Mouse (Mus musculus) common myeloid progenitor, adult 5-6 weeks (primary cell): ENCODE data around the gene Cd300a. TPM values are rescaled to one million over a fixed set of nuclear protein-coding genes. Genes with fewer than 3 reads are reported as not detected.
"Not testable (repeated sequence)": the region's sequence is repeated elsewhere in the genome, so short reads cannot be mapped to it uniquely, and the experiment has no call there.

Source experiments
- ATAC-seq: replicated peaks from 2 replicates; pipeline ENCODE4 v1.8.0; 2016; ENCODE audit warnings: low read depth, mild to moderate bottlenecking, moderate TSS enrichment, inconsistent platforms; ENCODE audit not compliant: poor library complexity, severe bottlenecking
- total RNA-seq: library from RNA; stranded (forward); fragments of 200-1000, 187-1606 nt; gene quantifications from 2 replicates; pipeline ENCODE4 v1.2.3, GENCODE M21; 2017

Cd300a gene
- total RNA-seq, 1 experiment from 2014 or later, result 24.8 TPM

DNA sequence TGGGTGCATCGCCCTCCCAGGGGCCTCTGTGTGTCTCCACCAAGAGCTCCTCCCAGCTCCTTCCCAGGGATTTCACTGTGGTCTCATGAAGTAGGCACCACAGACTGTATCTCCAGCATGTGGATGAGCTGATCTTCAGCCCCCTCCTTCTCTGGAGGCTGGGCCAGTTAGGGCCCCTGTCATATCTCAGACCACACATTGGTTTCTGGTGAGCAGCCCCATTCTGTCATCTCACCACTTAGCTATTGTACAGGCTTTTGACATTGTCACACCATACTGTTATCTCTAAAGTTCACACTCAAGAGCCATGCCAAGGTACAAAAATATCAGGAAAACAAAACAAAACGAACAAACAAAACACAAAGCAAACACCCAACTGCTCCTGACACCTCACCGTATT lies 6.2 kb downstream of the Cd300a start:
- ATAC-seq, result peak; percentile 80

DNA sequence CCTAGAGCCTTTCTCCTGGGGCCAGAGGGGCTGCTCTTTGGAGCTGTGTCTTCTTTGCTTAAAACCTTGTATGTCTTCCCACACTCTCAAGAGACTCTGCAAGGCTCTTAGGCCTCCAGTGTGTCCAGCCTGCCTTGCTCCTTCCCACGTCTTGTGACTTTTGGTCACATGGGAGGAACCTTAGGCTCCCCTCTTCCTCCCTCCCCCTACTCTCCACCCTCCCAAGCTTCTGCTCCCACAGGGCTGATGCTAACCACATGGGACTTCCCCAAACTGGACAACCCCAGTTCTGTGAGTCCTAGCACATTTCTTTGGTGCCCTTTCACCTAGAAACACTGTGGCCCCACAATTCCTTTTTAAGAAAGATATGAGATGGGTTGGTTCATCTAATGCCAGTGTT lies 8.2 kb downstream of the Cd300a start:
- peak; percentile 79 for ATAC-seq

DNA sequence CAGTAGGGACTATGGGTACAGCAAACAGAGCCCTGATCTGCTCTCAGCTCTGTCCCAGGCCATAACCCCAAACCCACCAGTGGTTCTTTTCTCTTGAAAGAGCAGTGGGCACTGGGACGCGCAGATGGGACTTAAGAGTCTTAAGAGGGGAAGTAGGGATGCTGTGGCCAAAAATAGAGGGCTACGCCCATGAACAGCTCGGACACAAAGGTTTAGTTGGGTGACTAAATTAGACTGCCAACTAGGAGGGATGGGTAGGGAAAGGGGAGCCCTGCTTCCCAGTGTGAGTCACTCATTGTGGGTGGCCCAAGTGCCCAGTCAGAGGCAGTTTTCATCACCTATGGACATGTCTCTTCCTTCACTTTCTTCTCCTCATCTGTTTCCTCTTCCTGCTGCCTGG lies 13.4 kb downstream of the Cd300a start:
- ATAC-seq, result no peak

DNA sequence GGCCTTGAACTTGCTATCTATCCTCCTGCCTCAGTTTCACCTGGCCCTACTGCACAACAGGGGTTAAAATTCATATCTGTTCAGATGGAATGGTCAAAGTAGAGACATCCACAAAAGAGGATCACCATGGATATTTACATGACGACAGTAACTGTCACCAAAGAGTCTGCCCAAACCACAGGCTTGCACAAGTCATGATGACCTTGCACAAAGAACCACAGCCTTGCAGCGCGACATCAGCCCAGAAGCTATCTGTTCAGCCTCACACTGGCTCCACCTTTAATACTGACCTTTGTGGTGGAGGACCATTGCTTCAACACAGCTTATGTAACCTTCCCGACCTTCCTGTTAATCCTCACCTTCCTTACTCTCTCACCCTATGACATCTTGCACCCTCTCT lies 17.7 kb downstream of the Cd300a start:
- ATAC-seq, result peak; percentile 95

DNA sequence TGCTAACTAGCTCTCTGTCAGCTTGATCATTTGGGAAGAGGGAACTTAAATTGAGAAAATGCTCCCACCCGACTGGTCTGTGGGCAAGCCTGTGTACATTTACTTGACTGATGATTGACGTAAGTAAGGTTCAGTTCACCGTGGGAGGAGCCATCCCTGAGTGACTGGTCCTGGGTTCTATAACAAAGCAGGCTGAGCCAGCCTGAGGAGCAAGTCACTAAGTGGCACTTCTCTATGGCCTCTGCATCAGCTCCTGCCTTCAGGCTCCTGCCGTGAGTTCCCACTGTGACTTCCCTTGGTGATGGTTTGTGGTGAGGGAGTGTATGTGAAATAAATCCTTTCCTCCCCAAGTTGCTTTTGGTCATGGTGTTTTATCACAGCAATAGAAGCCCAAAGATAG lies 18.2 kb downstream of the Cd300a start:
- 0 out of 2 replicates have a peak, but pooled peaks have one; percentile 4 for ATAC-seq

DNA sequence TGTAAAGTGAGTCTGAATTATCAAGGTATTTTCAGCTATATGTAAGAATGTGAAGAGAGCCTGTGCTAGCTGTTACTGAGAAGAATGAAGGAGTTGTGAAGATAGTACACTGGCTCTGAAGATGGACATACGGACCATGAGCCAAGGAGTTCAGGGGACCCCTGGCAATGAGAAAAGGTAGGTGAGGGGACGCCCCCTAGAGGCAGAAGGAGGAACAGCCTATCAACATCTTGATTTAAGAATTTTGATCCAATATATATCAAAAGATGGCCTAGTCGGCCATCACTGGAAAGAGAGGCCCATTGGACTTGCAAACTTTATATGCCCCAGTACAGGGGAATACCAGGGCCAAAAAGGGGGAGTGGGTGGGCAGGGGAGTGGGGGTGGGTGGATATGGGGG lies 19.7 kb downstream of the Cd300a start:
- not testable (repeated sequence) for ATAC-seq

DNA sequence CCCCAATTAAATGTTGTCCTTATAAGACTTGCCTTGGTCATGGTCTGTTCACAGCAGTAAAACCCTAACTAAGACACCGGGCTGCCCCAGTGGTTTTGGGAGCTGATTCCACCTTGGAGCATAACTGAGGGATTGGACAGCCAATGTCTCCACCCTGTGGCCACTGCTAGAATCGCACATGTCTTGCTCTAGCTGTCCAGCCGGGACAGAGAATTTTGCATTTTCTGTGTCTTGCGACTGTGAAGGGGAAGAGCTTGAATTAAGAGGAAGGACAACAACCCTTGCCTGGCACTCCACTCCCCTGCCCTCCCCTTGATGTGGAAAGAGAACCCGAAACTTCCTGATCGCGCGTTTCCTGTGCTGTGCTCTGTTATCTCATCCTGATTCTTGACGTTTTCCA lies 23.0 kb downstream of the Cd300a start:
- ATAC-seq, result peak; percentile 83

DNA sequence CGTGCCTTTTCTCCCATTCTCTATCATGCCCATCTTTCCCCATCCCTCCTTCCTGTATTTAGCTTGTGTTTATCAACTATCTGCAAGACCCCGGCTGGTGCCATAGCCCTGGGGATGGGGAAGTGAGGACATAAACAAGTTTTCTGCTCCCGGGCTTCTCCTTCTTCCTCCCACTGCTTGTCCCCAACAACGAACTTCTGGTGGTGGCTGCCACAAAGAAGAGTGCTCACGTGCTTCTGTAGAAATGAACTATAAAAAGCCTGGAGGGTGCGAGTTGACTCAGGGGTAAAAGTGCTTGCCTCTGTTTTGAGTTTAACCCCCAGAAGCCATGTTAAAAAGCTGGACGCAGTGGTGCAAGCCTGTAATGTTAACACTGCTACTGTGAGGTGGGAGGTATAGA lies 25.1 kb downstream of the Cd300a start:
- 0 out of 2 replicates have a peak, but pooled peaks have one; percentile 9 for ATAC-seq

DNA sequence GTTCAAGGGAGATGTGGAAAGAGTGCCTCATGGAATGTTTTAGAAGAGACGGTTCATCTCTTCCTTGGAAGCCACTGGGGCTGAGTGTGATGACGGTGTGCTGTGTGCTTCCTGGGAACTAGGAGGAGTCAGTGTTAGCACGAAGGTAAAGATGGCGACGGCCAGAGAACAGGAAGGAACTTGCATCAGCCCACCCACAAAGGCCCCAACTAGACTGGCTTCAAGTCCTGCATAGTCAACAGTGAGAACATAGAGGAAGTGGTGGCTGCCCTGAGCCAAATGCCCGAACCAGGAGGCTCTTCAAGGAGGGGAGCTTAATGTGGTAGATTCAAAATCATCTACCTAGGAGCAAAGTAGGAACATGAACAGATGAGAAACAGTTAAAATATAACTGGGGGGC lies 27.3 kb downstream of the Cd300a start:
- peak; percentile 74 for ATAC-seq

DNA sequence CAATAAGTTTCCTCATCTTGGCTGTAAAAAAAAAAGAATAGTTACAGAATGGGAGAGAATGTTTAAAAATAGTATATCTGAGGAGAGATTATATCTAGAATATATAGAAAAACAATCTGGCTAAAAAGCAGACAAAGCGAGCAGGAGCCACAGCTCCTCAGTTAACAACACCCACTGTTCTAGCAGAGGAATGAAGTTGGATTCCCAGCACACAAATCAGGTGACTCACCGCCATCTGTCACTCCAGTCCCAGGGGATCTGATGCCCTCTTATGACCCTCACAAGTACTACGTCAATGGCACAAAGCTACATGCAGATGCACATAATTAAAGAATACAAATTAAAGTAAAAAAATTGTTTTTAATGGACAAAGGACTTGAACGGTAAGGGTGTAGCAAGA lies 32.6 kb downstream of the Cd300a start:
- no peak for ATAC-seq

DNA sequence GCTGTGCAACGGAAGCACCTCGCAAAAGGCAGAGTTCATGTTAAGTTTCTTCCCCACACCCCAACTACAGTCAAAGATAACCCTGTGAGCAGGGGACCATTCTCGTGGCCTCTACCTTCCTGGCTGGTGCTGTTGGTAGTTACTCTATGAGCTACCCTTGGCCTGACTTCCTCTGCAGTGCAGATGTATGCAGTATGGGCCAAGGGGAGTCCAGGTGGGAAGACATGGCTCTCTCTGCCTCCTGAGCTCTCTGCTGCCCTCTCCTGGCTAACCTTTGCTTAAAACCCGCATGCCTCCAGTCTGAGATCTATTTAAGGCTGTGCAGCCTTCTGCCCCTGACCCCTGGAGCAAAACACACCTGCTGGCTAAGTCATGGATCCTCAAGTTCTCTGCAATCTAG lies 34.1 kb downstream of the Cd300a start:
- ATAC-seq, result peak; percentile 72

DNA sequence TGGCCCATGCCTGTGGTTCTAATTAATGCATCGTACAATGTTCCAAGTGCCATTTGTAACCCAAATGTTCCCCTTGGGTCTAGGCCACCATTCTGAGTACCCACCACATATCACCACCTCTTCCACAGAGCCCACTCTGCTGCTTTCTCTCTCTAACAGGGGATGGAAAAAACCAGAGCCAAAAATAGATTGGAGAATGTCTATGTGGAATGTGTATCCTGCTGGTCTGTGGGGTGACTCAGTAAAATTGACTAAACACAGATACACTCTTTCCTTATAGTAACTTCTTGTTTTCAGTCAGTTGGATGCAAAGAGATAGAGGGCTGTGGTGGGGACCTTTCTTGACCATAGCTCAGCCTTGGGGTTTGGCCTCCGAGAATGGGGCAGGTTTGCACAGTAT lies 39.7 kb downstream of the Cd300a start:
- peak; percentile 37 for ATAC-seq

DNA sequence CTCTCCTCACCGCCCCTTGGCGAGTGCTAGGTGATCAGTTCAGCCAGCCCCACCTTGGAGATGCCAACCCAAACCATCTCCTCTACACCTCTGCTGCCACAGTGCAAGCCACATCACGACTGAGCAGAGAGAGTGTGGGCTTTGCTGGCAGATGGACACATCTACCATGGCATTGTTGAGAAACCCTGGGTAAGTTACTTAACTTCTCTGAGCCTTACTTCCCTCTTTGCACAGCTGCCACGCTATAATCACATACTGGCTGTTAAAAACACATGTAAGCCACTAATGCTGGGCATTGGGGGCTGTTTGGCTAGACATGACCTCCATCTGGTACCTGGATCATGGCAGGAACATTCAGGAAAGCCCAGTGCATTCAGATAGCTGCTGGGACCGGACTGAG lies 41.2 kb downstream of the Cd300a start:
- ATAC-seq, result peak; percentile 82

DNA sequence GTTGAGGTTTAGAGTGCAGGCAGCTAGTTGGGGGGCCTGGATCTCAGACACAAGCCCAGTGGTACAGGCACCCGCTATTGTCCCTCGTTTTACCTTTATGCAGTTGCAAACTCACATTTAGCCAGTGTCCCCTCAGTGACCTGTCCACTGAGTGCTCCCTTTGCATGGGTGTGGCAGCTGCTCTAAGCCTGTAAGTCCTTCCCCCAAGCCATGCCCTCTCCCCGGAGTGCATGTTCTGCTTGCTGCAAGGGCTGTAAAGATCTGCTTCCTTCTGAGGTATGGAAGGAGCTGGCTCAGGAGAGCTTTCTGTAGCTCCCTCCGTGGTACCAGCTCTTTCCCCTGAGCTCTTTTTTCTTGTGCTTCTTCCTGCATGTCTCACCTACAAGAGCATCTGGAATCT lies 43.8 kb downstream of the Cd300a start:
- ATAC-seq, result no peak

DNA sequence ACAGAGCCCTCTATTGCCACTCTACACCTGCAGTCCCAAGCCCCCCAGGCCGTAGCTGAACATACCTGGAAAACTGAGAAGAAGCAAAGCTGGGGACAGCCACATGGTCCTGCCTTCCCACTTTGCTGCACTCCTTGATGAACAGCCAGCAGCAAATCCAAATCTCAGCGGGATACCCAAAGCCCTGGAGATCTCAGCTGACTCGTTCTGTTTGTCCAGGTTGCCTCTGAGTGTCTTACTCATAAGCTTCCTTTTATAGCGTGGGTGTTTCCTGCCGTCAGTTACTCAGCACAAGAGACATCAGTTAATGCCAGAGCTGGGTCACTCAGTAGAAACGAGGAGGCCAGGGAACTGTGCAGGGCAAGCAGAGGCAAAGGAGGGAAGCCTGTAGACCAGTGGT lies 44.3 kb downstream of the Cd300a start, which contains the start of gene Cd300lb:
TSS of gene Cd300lb (minus strand) at position 243 of the 400 bp plus-strand sequence.
- no peak for ATAC-seq

Other genes starting within 250 kb of the Cd300a start
- 3,935 and 5,520 TPM in 2 replicates for gene Rpl38, start 221.5 kb upstream of the Cd300a start, total RNA-seq
- 5.6 and 7.6 TPM in 2 replicates for gene Ttyh2, start 214.6 kb upstream of the Cd300a start, total RNA-seq
- not detected in 2 replicates for gene Dnaic2, start 162.6 kb upstream of the Cd300a start, total RNA-seq
- not detected in 2 replicates for gene Kif19a, start 124.7 kb upstream of the Cd300a start, total RNA-seq
- gene Btbd17, start 94.1 kb upstream of the Cd300a start, total RNA-seq, result not detected in 2 replicates
- gene Gpr142, start 91.1 kb upstream of the Cd300a start, total RNA-seq, result not detected in 2 replicates
- gene Gprc5c, start 38.9 kb upstream of the Cd300a start, total RNA-seq, result not detected in 2 replicates
- 8.5 and 9.5 TPM in 2 replicates for gene Cd300lb, start 44.3 kb downstream of the Cd300a start, total RNA-seq
- gene Cd300c, start 79.1 kb downstream of the Cd300a start, total RNA-seq, result 2.7 TPM in 1 of 2 replicates, not detected in the other
- 0.55 TPM in 1 of 2 replicates, not detected in the other for gene Cd300ld, start 99.9 kb downstream of the Cd300a start, total RNA-seq
- gene Cd300c2, start 111.8 kb downstream of the Cd300a start, total RNA-seq, result 1.8 TPM in 1 of 2 replicates, not detected in the other
- gene Cd300ld2, start 126.2 kb downstream of the Cd300a start, total RNA-seq, result not detected in 2 replicates
- gene Cd300ld4, start 137.0 kb downstream of the Cd300a start, total RNA-seq, result not detected in 2 replicates
- not detected in 2 replicates for gene Cd300ld5, start 147.7 kb downstream of the Cd300a start, total RNA-seq
- not detected in 2 replicates for gene Cd300ld3, start 158.4 kb downstream of the Cd300a start, total RNA-seq
- gene Cd300e, start 172.1 kb downstream of the Cd300a start, total RNA-seq, result not detected in 2 replicates
- gene Rab37, start 201.4 kb downstream of the Cd300a start, total RNA-seq, result 50.6 and 61.5 TPM in 2 replicates
- gene Cd300lf, start 244.0 kb downstream of the Cd300a start, total RNA-seq, result not detected in 2 replicates